Mouse (Mus musculus) macrophage (primary cell): ENCODE results near the gene Ripor2. TPM values are rescaled to one million over a fixed set of nuclear protein-coding genes. Genes with fewer than 3 reads are reported as not detected.
A peak's percentile ranks its signal among the peaks of the same experiment; 100 is the strongest.

Experiments
- H3K27ac ChIP-seq: fragments of 350-480 bp; formaldehyde crosslinking; 2 replicates; pipeline ENCODE4 v1.9.0; 2021
- H3K36me3 ChIP-seq: fragments of 350-480 bp; formaldehyde crosslinking; 2 replicates; pipeline ENCODE4 v1.9.0; 2021; ENCODE audit errors: inconsistent target
- H3K4me3 ChIP-seq: fragments of 350-480 bp; formaldehyde crosslinking; 2 replicates; pipeline ENCODE4 v1.9.0; 2021; ENCODE audit errors: inconsistent target
- H3K79me2 ChIP-seq: fragments of 350-480 bp; formaldehyde crosslinking; 2 replicates; pipeline ENCODE4 v1.9.0; 2021; ENCODE audit errors: inconsistent target
- WGBS: methylation state at CpG from one replicate; pipeline ENCODE4 v1.1.7; 2026; ENCODE audit warnings: inconsistent platforms; ENCODE audit not compliant: missing documents; 5-methylcytosine and 5-hydroxymethylcytosine counted together
- polyA plus RNA-seq: library from polyadenylated mRNA; stranded (reverse); fragments of 250-400 nt; gene quantifications from 3 replicates; pipeline ENCODE4 v1.2.4, GENCODE M21; 2018; ENCODE audit warnings: inconsistent platforms

Gene Ripor2
- polyA plus RNA-seq, 1 experiment from 2014 or later: 0.46 TPM

DNA sequence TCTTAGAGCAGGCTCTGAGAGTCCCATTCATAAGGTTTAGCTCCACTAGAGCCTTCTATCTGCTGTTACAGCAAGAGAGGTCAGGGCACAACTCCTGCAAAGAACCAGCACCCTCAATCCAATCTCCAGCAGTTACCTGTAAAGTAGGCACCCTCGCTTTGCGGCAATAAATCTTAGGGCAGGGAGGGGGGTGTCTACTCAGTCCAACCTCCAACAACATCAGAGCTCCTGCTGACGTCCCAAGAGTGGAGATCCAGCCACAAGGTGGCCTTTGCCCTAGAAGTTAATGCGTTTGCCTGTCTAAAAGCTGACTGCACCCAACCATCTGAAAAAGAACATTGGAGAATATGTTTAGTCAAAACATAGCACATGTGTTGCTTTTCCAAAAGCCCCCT is 58.2 kb downstream of the Ripor2 start:
- Histone ChIP-seq H3K27ac (peak overlapping the region; percentile 59), H3K36me3 (no peaks in the 10 kb centered on the region)

GRCm38 (mm10) chr13:24640836-24641385 is 58.9 kb downstream of the Ripor2 start:
- 62% methylated on average over 3 of the region's 3 CpGs for WGBS
- Histone ChIP-seq H3K4me3 (no peak overlapping the region), H3K36me3 (no peaks in the 10 kb centered on the region), H3K79me2 (no peaks in the 10 kb centered on the region), H3K27ac (peak overlapping the region; percentile 59)

More for the DNA sequence above, 58.2 kb downstream of the Ripor2 start:
- Histone ChIP-seq H3K79me2 (no peaks in the 10 kb centered on the region), H3K4me3 (no peak overlapping the region)
- 55% methylated on average over 4 of the region's 4 CpGs for WGBS

DNA sequence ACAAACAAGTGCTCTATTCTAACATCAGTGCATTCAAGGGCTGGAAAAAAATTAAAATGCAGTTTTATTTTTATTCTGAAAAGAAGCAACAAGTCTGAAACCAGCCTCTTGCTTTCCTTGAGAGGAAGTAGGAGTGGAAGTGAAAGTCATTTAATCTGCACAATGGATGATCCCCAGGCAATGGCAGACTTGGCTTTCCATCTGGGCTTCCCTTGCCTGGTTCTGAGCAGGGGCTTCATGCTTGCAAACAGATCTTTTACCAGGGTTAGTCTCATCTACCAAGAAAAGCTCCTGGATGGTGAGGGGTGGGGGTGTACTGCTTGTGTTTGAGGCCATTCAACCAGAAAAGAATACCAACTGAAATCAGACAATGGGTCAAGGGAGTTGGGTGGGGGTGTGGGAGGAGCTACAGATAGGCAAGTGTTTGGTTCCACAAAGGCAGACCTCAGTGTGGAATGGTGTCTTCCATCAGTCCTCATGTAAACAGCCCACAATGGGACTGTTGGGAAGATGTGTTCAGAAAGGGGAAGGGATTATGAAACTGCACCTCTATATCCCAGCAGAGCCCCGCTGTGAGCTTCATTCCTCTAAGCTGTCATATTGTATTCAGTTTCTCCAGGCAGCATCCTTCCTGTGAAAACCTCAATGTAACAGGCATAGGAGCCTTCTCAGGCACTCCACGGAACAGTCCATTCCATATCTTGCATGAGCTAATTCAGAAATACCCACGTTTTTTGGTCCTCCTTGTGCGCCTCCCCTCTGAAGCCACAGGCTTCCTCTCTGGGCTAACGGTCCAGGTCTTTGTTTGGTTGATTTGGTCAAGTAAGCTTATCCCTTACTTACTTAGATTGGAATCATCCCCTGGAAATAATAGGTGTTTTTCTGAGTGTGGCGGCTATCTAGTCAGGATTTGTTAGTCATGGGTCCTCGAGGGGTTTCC is 59.8 kb downstream of the Ripor2 start:
- peak overlapping the region; percentile 59 for H3K27ac ChIP-seq
- no peaks in the 10 kb centered on the region for H3K79me2 ChIP-seq
- H3K36me3 ChIP-seq: no peaks in the 10 kb centered on the region
- WGBS: 11% methylated on average over 7 of the region's 7 CpGs
- no peak overlapping the region for H3K4me3 ChIP-seq

DNA sequence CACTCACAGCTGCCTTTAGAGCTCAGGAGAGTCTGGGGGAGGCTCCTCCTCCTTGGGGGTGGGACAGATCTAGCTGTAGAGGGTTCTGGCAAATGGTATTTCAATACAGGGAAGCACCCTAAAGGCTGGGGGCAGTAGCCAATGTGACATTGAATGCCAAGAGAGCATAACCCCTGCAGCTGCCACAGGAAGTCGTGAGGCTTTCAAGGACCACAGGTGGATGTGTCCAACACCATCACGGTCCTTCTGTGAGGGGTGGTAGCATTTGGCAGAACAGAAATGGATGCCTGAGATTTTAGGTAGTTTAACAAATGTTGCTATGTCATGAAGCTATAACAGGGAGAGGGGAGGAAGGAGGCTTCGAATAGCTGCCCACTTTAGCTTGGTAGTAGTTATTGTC is 63.2 kb downstream of the Ripor2 start:
- WGBS: 61% methylated on average over 3 of the region's 3 CpGs
- H3K36me3 ChIP-seq: no peaks in the 10 kb centered on the region
- H3K4me3 ChIP-seq: no peak overlapping the region
- H3K79me2 ChIP-seq: no peaks in the 10 kb centered on the region
- H3K27ac ChIP-seq: no peak overlapping the region

DNA sequence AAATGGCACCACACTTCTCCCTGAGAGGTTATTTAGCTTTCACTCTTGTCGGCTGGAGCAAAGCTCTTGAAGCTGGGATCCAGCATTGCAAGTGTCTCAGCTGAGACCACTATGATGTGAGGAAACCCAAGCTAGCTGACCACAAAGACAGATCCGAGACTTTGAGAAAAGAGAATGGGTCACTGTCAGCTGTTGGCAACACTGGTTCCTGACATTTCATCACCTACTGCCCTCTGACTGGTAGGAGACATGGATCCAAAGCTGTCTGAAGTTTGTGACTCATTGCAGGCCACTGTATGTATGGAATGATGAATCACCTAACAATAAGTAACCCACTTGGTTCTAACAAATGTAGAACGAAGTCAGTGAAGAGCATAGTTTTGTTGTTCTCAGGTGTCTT is 64.3 kb downstream of the Ripor2 start:
- WGBS: 56% methylated on average over 3 of the region's 3 CpGs
- no peak overlapping the region for H3K27ac ChIP-seq
- H3K4me3 ChIP-seq: no peak overlapping the region
- no peaks in the 10 kb centered on the region for H3K79me2 ChIP-seq
- no peaks in the 10 kb centered on the region for H3K36me3 ChIP-seq

DNA sequence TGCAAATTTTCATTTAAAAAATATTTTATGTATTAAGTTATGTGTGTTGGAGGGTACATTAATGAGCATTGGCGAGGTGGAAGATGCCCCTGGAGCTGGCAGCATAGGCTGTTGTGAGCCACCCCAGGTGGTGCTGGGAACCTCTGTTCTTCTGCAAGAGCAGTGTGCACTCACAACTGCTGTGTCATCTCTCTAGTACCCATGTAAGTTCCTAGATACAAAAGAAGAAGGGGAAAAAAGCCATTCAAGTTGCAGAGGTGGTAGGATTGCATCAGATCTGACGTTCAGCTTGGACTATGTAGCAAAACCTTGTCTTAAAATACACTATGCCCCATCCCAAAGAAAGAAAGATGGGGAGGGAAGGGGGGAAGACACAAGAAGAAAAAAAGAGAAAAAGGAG is 65.5 kb downstream of the Ripor2 start:
- 50% methylated on average over 2 of the region's 2 CpGs for WGBS
- no peaks in the 10 kb centered on the region for H3K36me3 ChIP-seq
- H3K79me2 ChIP-seq: no peaks in the 10 kb centered on the region
- no peak overlapping the region for H3K4me3 ChIP-seq
- no peak overlapping the region for H3K27ac ChIP-seq

GRCm38 (mm10) chr13:24648027-24648426 is 66.0 kb downstream of the Ripor2 start:
- H3K27ac ChIP-seq: no peak overlapping the region
- no peaks in the 10 kb centered on the region for H3K79me2 ChIP-seq
- no peak overlapping the region for H3K4me3 ChIP-seq
- WGBS: 79% methylated on average over 5 of the region's 5 CpGs
- no peaks in the 10 kb centered on the region for H3K36me3 ChIP-seq

- WGBS: 88% methylated on average over 3 of the region's 3 CpGs
- Histone ChIP-seq H3K27ac (no peak overlapping the region), H3K4me3 (no peak overlapping the region), H3K79me2 (no peaks in the 10 kb centered on the region), H3K36me3 (no peaks in the 10 kb centered on the region)
These were observed 66.7 kb downstream of the Ripor2 start for GRCm38 (mm10) chr13:24648668-24649067.

GRCm38 (mm10) chr13:24649099-24649498 is 67.1 kb downstream of the Ripor2 start:
- Histone ChIP-seq H3K4me3 (no peak overlapping the region), H3K79me2 (no peaks in the 10 kb centered on the region), H3K27ac (no peak overlapping the region), H3K36me3 (no peaks in the 10 kb centered on the region)
- 76% methylated on average over 2 of the region's 2 CpGs for WGBS

DNA sequence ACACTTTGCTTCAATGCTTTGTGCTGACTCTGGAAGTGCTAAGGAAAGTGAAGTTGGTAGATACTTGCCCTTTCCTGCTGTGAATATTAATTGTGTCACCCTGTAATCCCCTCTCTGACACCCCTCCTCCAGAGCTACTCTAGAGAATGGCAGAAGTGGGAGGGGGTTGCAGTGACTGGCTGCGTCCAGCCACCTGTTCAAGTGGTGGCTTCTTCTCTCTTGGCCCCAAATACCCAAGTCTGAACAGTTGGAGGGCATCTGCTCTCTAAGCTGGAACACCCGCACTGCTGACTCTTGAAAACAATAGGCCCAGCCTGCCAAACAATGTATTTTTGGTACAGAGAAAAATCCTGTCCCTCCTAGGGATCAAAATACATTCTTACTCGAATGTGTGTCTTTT is 69.0 kb downstream of the Ripor2 start:
- Histone ChIP-seq H3K27ac (no peak overlapping the region), H3K4me3 (no peak overlapping the region), H3K36me3 (no peaks in the 10 kb centered on the region), H3K79me2 (no peaks in the 10 kb centered on the region)
- 91% methylated on average over 3 of the region's 3 CpGs for WGBS

DNA sequence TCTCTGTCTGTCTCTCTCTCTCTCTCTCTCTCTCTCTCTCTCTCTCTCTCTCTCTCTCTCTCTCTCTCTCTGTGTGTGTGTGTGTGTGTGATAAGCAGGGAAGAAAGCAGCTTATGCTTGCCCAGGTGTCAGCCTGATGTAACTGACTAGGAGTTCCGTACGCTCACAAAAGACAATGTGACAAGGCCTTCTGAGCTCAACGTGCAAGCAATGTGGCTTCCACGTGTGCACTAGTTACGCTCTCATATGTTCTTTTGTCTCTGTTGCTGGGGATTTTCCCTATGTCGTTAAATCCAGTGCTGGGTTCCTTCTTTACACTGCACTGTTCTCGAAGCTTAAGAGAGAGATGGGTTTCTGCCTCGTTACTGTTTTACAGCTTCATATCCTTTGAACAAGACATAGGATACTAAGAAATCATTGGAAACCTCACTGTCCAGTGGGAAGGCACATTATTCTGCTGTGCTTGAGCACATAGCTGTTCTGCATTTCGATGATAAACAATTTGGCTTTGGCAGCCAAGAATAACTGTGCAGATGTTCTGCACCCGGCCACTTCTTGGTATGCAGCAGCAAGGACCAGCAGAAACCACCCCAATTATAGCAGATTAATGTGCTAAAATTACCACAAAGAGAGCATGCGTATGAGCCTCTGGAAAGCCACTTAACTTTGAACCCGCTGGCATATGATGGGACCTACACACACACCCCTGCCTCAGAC is 73.1 kb downstream of the Ripor2 start:
- H3K4me3 ChIP-seq: no peak overlapping the region
- WGBS: 52% methylated on average over 12 of the region's 12 CpGs

GRCm38 (mm10) chr13:24656719-24657497 is 74.9 kb downstream of the Ripor2 start:
- no peaks in the 10 kb centered on the region for H3K36me3 ChIP-seq
- no peaks in the 10 kb centered on the region for H3K79me2 ChIP-seq
- 77% methylated on average over 13 of the region's 15 CpGs for WGBS
- H3K4me3 ChIP-seq: no peak overlapping the region
- no peak overlapping the region for H3K27ac ChIP-seq

More for the DNA sequence above, 73.1 kb downstream of the Ripor2 start:
- no peak overlapping the region for H3K27ac ChIP-seq
- no peaks in the 10 kb centered on the region for H3K79me2 ChIP-seq
- H3K36me3 ChIP-seq: no peaks in the 10 kb centered on the region

- H3K27ac ChIP-seq: no peak overlapping the region
- no peak overlapping the region for H3K4me3 ChIP-seq
- 86% methylated on average over 4 of the region's 4 CpGs for WGBS
- no peaks in the 10 kb centered on the region for H3K79me2 ChIP-seq
- no peaks in the 10 kb centered on the region for H3K36me3 ChIP-seq
These were observed 84.8 kb downstream of the Ripor2 start for GRCm38 (mm10) chr13:24666763-24667162.

- H3K79me2 ChIP-seq: no peaks in the 10 kb centered on the region
- H3K36me3 ChIP-seq: no peaks in the 10 kb centered on the region
- 94% methylated on average over 2 of the region's 2 CpGs for WGBS
These were observed 86.6 kb downstream of the Ripor2 start for GRCm38 (mm10) chr13:24668556-24668955.

More at GRCm38 (mm10) chr13:24668556-24668955, 86.6 kb downstream of the Ripor2 start:
- H3K27ac ChIP-seq: no peak overlapping the region
- no peak overlapping the region for H3K4me3 ChIP-seq
